Mouse (Mus musculus): ENCODE measurements at regions not wholly inside any gene's neighbourhood (a gene's known extent, or its start where the extent isn't known, plus 50 kb on each side); places are given as distances from the start of the nearest gene placed in this dataset.

- ATAC-seq (replicated peaks; ENCODE audit: low read depth, poor library complexity, severe bottlenecking), result no peak
Measured at GRCm38 (mm10) chr15:62168522-62168921, 1245.7 kb upstream of the A1bg start.

- ATAC-seq (replicated peaks; ENCODE audit: low read depth, poor library complexity, severe bottlenecking), result no peak
Measured at GRCm38 (mm10) chr15:62166786-62167185, 1244.0 kb upstream of the A1bg start.

DNA sequence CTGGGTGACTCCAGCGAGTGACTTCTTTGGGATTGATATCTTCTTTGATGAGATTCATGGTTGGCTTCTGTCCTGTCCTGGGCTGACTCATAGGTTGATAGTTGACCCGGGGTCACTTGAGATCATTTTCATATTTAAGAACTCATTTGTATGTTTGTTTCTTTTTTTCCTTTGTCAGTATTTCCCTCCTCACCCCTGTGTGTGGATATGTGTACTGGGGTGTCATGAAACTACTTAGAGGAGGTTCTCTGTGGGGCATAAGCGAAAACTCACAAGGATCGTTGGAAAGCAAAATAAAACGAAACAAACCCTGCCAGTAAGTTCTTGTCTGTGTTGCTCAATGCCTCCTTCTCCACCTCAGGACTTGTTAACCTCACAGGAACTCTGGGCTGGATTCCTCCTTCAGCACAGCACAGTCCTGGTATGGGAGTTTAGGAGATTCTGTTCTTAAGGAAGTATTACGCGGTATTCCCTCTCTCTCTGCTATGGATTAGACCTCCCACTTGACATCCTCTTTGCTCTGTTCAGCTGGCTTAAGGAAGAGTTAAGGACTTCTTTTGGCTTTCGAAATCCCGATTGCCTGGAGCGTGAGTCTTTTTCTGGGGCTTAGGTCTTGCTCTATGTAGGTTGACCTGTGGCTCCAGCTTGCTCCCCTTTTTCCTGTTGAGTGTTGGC lies 1243.2 kb upstream of the A1bg start:
- no peak for ATAC-seq (replicated peaks; ENCODE audit: low read depth, poor library complexity, severe bottlenecking)

- no peak for ATAC-seq (replicated peaks; ENCODE audit: low read depth, poor library complexity, severe bottlenecking)
Measured at GRCm38 (mm10) chr15:62164766-62165410, 1242.1 kb upstream of the A1bg start.

DNA sequence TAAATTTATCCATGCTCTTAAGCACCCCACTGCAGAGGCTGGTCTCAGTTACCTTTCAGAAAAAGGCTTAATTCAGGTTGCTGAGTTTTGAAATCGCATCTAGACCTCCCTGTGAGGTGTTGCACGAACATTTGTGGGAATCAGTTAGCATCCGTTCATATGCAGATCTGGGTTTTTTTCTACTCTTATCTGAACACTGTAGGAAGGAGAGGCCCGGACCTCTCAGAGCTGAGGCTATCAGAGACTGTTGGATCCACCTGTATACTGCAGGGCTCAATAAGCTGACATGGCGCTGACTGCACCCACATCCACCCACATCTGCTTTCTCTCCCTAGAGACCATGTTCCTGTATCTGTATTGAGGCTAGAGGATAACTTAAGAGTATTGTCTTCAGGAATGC lies 1240.4 kb upstream of the A1bg start:
- ATAC-seq (replicated peaks; ENCODE audit: low read depth, poor library complexity, severe bottlenecking), result no peak

GRCm38 (mm10) chr15:62162648-62163194 lies 1239.9 kb upstream of the A1bg start:
- no peak for ATAC-seq (replicated peaks; ENCODE audit: low read depth, poor library complexity, severe bottlenecking)

DNA sequence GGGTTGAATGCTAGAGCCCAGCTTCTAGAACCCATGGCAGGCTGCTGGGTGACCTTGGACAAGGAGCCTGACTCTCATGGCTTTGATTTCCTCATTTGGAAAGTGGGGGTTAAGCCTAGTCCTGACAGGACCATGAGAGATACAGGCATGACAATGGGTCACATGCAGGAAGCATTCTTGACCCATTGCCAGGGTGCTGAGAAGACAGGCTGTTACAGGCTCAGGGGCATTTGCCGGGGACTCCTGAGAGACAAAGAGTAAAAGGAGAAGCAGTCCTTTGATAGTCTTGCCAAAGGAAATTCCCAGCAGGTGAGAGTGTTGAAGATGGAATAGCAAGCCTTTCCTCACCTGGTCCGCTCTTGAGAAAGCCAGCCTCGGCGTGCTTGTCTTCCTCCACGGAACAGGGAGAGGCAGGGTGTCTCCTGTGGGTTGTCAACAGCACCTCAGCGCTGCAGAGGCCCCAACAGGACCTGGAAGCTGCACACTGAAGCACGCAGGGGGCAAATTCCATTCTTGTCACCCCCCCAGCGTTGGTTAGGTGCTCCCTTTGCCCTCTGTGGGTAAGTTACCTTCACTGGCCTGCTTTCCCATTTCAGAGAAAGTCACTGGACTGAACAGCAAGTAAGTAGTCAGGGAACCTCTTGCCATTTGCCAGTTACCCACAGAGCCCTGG lies 1239.3 kb upstream of the A1bg start:
- no peak for ATAC-seq (replicated peaks; ENCODE audit: low read depth, poor library complexity, severe bottlenecking)

GRCm38 (mm10) chr15:62161061-62161460 lies 1238.2 kb upstream of the A1bg start:
- ATAC-seq (replicated peaks; ENCODE audit: low read depth, poor library complexity, severe bottlenecking), result no peak

DNA sequence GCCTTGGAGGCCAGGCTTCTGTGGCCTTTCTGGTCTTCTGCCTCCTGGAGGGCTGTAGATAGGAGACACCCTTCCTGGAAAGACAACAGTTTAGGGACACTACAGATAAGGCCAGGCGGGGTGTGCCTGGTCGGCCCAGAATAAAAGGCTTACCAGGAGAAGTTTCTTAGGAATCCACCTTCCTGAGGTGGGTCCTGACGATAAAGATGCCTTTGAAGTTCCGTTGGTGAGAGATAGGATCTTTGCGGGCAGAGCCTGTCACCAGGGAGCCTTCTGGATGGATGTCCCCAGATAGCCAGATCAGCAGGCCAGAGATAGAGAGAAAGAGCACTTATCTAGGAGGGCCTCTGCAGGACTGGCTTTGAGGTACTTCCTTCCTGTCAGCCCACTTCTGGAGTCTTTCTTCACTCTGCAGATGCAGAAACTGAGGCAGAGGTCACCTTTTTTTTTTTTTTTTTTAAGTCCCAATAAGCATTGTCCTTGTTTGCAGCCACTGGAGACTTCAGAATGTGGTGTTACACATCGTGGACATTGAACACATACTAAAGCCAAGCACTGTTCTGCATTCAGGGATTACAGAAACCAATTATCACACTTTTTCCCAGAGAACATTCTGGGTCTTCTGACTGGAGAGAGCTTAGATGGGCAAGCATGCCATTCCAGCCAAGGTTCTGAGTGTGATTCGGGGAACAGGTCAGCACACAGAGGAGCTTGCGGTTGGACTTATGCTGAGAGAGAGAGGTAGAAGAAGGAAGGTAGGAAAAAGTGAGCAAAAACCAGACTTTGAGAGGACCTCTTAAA lies 1236.3 kb upstream of the A1bg start:
- ATAC-seq (replicated peaks; ENCODE audit: low read depth, poor library complexity, severe bottlenecking), result peak; percentile 71

- no peak for ATAC-seq (replicated peaks; ENCODE audit: low read depth, poor library complexity, severe bottlenecking)
Measured at GRCm38 (mm10) chr15:62157200-62158033, 1234.6 kb upstream of the A1bg start.

DNA sequence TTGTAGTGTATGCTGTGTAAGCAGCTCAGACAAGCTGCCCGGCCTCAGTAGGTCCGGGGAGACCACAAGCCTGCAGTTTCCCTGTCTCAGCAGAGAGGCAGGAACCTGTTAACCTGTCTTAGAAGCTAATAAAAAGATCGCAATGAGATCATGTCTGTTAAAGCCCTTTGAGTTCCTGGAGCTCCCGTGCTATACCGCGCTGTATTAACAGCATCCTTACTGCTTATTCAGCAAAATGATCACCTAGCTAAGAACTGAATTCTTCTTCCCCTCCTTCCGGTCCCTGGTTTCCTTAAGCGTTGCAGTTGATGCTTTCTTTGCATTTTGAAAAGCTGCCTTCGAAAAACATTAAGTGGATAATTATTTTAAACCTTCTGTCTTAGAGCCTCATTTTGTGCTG lies 1230.4 kb upstream of the A1bg start:
- ATAC-seq (replicated peaks; ENCODE audit: low read depth, poor library complexity, severe bottlenecking), result no peak

GRCm38 (mm10) chr15:62152133-62152532 lies 1229.3 kb upstream of the A1bg start:
- peak; percentile 68 for ATAC-seq (replicated peaks; ENCODE audit: low read depth, poor library complexity, severe bottlenecking)

DNA sequence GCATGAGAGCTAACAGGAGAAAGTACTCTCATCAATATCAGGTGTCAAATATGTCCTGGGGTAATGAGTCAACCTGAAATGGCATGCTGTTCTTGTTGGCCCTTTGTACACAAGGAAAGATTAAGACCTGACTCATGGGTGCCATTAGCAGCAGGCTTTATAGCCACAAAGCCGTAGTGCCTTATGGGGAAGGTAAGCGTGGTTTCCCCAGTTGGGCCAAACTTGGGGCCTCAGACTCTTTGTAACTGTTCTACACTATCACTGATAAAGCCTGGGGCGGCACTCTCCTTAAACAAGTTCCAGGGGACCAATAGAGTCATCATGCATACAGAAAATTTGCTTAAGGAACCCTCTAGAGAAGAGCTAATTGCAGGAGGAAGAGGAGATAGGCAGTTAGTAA lies 1228.9 kb upstream of the A1bg start:
- no peak for ATAC-seq (replicated peaks; ENCODE audit: low read depth, poor library complexity, severe bottlenecking)

DNA sequence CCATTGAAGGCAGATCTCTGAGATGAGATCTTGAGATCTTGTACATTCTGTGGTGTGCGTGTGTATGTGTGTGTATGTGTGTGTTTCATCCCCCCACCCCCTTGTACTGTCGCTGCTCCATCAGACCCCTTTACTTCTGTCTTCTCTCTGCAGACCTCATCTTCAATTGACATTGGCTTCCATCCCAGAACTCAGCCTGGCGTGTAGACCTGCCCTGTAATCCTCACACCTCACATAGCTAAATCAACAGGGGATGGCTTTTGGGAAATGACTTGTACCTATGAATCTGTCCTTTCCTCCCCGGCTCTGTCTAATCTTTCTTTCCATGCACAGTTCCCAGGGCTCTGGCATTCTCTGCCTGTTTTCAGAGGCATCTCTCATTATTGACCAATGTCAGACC lies 1227.5 kb upstream of the A1bg start:
- no peak for ATAC-seq (replicated peaks; ENCODE audit: low read depth, poor library complexity, severe bottlenecking)

- no peak for ATAC-seq (replicated peaks; ENCODE audit: low read depth, poor library complexity, severe bottlenecking)
Measured at GRCm38 (mm10) chr15:62148680-62149237, 1225.9 kb upstream of the A1bg start.

DNA sequence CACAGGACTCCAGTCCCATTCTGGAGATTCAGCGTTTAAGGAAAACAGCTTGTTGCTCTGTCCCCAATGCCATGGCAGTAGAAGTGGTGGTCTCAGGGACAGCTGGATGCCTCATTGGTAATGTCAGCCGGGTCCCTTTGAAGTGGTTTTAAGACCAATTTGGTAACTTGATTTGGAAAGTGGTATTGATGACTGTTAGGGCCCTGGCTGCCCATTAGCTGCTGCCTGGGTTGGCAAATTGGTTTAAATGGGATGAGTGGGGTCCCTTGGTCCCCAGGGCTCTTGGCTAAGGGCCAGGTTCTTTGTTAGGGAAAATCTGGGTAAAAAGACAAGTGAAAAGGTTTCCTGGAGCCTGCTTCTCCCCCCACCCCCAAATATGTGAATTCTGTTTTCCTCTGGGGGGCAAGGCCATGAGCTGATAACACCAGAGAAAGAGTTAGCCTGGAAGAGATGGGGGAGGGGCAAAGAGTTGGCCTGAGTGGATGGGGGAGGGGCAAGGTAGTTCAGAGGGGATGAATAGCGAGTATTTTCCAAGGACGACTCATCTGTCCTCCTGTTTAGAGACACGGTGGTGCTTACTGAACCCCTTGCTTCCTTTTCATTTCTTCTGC lies 1224.6 kb upstream of the A1bg start:
- ATAC-seq (replicated peaks; ENCODE audit: low read depth, poor library complexity, severe bottlenecking), result no peak

GRCm38 (mm10) chr15:62145643-62146285 lies 1223.0 kb upstream of the A1bg start:
- ATAC-seq (replicated peaks; ENCODE audit: low read depth, poor library complexity, severe bottlenecking), result no peak

DNA sequence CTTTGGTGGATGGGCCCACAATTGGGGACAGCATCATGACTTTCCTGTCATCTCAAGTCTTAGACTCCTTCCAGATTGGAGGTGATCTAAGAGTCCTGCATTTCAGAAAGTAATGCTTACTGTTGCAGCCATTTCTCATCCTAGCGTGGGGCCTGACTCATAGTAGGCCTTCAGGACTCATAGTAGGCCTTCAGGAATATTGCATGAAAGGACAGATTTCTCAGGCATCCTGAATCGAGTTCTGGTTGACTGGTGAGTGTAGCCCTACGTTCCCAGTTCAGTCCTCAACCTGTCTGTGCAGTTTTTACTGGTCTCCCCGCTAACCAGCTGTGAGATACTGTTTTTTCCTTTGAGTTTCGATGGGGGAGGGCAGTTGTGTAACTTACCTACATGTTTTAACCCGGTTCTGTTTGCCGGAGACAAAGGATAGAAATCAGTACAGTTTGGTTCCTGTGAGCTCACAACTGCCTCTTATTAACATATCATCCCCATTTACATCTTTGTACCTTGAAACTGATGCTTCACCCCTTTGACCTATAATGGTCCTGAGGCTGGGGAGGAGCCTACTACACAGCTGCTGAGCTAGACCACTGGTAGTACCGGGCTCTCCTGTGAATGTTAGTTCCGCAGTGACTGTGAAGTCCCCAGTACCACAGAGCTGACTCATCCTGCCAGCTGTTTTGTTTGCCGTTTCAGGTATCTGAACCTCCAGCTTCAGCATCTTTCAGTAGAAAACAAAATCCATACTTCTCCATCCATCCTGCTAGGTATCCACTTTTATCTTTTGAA lies 1222.2 kb upstream of the A1bg start:
- ATAC-seq (replicated peaks; ENCODE audit: low read depth, poor library complexity, severe bottlenecking), result no peak
